Mouse (Mus musculus) MEL (cell line): ENCODE measurements around the gene Rab34.

Source experiments
- GATA1 ChIP-seq: IDR thresholded peaks from 2 replicates; pipeline ENCODE4 v1.6.1; 2011; ENCODE audit warnings: low read depth, low read length, improper control_type of control experiment
- SMC3 ChIP-seq: IDR thresholded peaks from 2 replicates; pipeline ENCODE4 v1.6.1; 2011; ENCODE audit warnings: low read depth, low read length, improper control_type of control experiment
- USF2 ChIP-seq, 2 experiments: IDR thresholded peaks; 2 replicates each; pipeline ENCODE4 v1.6.1; 2011 to 2012; ENCODE audit warnings: improper control_type of control experiment in 2 of 2, low read length in 2 of 2, borderline replicate concordance in 1 of 2, inconsistent platforms in 1 of 2, low read depth in 1 of 2, mild to moderate bottlenecking in 1 of 2; ENCODE audit not compliant: insufficient read depth in 1 of 2

- TF ChIP-seq GATA1 (0 out of 2 replicates have a peak, but pooled peaks have one; percentile 11), SMC3 (no peak; the same call in 1 of the 2 replicates), USF2 (IDR thresholded peaks at IDR 0.05; ENCODE audit: borderline replicate concordance in 1 of 2, insufficient read depth in 1 of 2, low read depth in 1 of 2, low read length in 2 of 2) (no peak)
Observed at GRCm38 (mm10) chr11:78175771-78176401, 12.3 kb upstream of the Rab34 start.
